Mouse (Mus musculus): Measurements from ENCODE around the gene Nacc1. TPM values are rescaled to one million over a fixed set of nuclear protein-coding genes. Genes with fewer than 3 reads are reported as not detected.

Gene Nacc1
- polyA plus RNA-seq, 1 experiment: 86.7 TPM

DNA sequence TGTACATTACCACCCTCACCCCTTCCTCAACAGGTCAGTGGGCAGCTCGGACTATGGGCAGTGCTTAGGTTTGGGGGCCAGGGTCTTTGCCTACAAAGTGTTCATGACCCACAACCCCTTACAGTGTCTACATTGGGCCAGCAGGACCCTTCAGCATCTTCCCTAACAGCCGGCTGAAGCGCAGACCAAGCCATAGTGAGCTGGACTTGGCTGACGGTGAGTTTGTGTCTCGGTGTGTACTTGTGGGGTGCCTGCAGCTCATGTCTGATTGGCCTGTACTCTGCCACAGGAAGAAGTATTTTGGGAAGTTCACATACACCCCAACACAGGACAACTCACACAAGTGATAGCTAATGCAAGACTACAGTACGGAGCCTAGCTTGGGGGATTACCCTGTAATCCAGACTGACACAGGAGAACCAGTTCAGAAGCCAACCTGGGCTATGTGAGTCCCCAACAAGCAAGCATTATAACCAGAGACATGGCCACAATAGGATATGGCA lies 15.4 kb upstream of the Nacc1 start:
- H3K4me3 ChIP-seq (ENCODE audit: insufficient read depth, low read length): no peak overlapping the region
- TF ChIP-seq POLR2A (IDR thresholded peaks at IDR 0.05; ENCODE audit: extremely low read depth, insufficient read depth, low read length) (no peak), CTCF (IDR thresholded peaks at IDR 0.05; ENCODE audit: extremely low read depth, insufficient read depth, low read length) (no peak)
- 0 out of 2 replicates have a peak, but pooled peaks cover 2% of the 10 kb centered on the region for H3K4me1 ChIP-seq (ENCODE audit: control insufficient read depth, insufficient read depth, low read length)
- H3K27ac ChIP-seq (ENCODE audit: insufficient read depth, low read length): no peak overlapping the region

DNA sequence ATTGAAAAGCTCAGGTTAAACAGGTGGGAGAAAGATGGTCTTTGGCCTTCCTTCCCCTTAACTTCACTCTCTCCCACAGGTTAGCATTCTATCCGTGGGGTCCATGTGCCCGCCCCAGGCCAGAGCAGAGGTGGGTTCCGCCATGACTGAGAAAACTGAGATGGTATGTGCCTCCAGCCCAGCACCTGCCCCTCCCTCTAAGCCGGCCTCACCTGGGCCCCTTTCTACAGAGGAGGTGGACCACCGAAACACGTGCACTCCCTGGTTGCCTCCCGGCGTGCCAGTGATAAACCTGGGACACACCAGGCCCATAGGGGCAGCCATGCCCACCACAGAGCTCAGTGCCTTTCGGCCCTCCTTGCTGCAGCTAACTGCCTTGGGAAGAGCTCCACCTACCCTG lies 14.9 kb upstream of the Nacc1 start:
- TF ChIP-seq POLR2A (IDR thresholded peaks at IDR 0.05; ENCODE audit: extremely low read depth, insufficient read depth, low read length): no peak
- no peak for TF ChIP-seq CTCF (IDR thresholded peaks at IDR 0.05; ENCODE audit: extremely low read depth, insufficient read depth, low read length)
- no peak overlapping the region for H3K27ac ChIP-seq (ENCODE audit: insufficient read depth, low read length)
- 0 out of 2 replicates have a peak, but pooled peaks cover 2% of the 10 kb centered on the region for H3K4me1 ChIP-seq (ENCODE audit: control insufficient read depth, insufficient read depth, low read length)
- H3K4me3 ChIP-seq (ENCODE audit: insufficient read depth, low read length): no peak overlapping the region

DNA sequence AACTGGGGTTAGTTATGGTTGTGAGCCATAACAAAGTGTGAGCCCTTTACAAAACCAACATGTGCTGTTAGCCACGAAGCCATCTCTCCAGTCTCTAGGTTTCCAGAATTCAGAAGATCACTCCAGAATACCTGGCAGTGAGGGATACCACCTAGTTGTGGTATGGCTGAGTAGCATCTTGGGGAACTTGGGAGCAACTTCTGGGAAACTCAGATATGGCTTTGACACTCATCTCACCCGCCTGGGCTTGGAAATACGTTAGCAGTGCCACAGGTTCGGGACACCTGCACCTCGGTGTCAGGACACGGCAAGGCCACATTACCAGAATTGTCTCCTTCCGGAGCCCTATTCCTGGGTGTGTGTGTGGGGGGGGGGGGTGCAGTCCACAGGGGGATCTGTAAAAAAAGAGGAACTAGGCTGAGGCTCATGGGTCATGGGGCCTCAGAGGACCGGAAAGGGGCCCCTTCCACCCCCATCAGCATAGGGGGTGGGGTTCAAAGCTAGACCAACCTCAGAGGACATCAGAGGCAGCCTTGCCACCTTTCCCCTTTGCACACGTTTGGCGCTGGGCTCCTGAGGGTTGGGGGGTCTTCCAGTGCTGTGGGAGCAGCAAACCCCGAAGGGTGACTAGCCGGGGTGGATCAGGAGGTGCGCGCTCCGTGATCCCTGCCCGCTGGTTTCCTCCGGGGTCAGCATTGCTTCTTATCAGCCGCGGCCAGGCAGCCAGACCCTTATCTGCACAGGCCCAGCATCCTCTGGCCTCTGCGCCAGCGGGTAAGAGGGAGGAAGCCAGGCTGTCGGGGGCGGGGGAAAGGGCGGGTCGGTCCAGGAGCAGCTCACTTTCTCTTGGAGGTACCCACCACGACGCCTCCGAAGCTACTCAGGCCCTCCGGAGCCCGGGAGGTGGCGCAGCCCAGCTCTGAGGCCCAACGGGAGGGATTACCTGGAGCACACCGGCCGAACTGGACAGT lies 13.6 kb upstream of the Nacc1 start, which contains the start of gene Lyl1:
TSS of gene Lyl1 (plus strand) at position 517 of the 971 bp plus-strand sequence.
- TF ChIP-seq POLR2A (IDR thresholded peaks at IDR 0.05; ENCODE audit: extremely low read depth, insufficient read depth, low read length): no peak
- no peak for TF ChIP-seq CTCF (IDR thresholded peaks at IDR 0.05; ENCODE audit: extremely low read depth, insufficient read depth, low read length)
- Histone ChIP-seq H3K4me1 (ENCODE audit: control insufficient read depth, insufficient read depth, low read length) (no peaks in the 10 kb centered on the region), H3K27ac (ENCODE audit: insufficient read depth, low read length) (peak within 1 kb of the TSS; percentile 64), H3K4me3 (ENCODE audit: insufficient read depth, low read length) (peak within 1 kb of the TSS; percentile 21)

DNA sequence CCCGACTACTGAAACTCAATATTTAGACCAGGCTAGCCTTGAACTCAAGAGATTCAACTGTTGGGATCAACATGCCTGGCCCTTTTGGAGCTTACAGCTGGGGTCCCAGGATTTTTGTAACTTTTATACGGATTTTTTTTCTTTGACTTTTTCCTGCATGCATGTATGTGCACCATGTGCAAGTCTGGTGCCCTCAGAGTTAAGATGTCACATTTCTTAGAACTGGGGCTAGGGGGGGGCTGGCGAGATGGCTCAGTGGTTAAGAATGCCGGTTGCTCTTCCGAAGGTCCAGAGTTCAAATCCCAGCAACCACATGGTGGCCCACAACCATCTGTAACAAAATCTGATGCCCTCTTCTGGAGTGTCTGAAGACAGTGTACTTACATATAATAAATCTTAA lies 12.9 kb upstream of the Nacc1 start:
- Histone ChIP-seq H3K27ac (ENCODE audit: insufficient read depth, low read length) (no peak overlapping the region), H3K4me3 (ENCODE audit: insufficient read depth, low read length) (no peak overlapping the region), H3K4me1 (ENCODE audit: control insufficient read depth, insufficient read depth, low read length) (no peaks in the 10 kb centered on the region)
- TF ChIP-seq POLR2A (IDR thresholded peaks at IDR 0.05; ENCODE audit: extremely low read depth, insufficient read depth, low read length) (no peak), CTCF (IDR thresholded peaks at IDR 0.05; ENCODE audit: extremely low read depth, insufficient read depth, low read length) (no peak)

DNA sequence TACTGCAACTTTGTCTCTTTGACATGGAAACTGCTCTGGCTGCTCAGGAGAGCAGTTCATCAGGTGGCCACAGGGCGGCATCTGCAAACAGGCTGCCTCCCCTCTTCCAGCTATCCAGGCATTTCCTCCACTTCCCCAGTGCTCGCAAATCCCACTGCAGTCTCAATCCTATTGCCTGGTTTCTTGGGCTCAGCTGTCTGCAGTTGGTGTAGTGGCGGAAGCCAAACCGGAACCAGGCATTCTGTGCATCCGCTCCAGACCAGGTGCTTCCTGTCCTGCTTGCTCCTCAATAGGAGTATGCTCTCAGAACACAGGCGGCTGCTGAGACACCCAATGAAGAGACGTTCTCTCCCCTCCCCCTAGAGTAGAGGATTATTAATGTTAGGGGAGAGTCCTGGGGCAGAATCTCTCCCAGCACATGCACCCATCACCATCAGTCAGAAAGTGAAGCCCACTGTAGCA lies 12.2 kb upstream of the Nacc1 start:
- Histone ChIP-seq H3K27ac (ENCODE audit: insufficient read depth, low read length) (no peak overlapping the region), H3K4me1 (ENCODE audit: control insufficient read depth, insufficient read depth, low read length) (no peaks in the 10 kb centered on the region)
- TF ChIP-seq POLR2A (IDR thresholded peaks at IDR 0.05; ENCODE audit: extremely low read depth, insufficient read depth, low read length) (no peak), CTCF (IDR thresholded peaks at IDR 0.05; ENCODE audit: extremely low read depth, insufficient read depth, low read length) (peak; percentile 66)

DNA sequence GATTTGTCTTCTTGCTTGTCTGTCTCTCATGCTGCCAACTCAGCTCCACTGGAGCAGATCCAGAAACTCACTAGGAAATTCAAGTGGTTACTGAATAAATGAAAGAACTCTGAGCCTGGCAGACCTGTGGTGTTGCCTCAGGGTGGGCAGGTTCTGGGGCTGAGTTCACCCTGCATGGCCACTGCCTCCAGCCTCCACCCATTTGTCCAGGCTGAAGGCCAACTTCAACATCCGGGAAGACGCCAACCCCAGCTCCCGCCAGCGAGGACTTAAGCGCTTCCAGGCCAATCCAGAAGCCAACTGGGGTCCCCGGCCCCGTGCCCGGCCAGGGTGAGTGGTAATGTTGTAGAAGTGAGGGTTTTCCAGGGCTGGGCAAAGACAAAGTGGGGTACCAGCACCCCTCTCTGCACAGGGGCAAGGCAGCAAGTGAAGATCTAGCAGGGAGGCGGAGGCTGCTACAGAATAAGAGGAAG lies 11.3 kb upstream of the Nacc1 start:
- H3K27ac ChIP-seq (ENCODE audit: insufficient read depth, low read length): 0 out of 2 replicates have a peak overlapping the region, but pooled peaks have one; percentile 2
- TF ChIP-seq POLR2A (IDR thresholded peaks at IDR 0.05; ENCODE audit: extremely low read depth, insufficient read depth, low read length) (no peak), CTCF (IDR thresholded peaks at IDR 0.05; ENCODE audit: extremely low read depth, insufficient read depth, low read length) (no peak)
- H3K4me1 ChIP-seq (ENCODE audit: control insufficient read depth, insufficient read depth, low read length): no peaks in the 10 kb centered on the region
- no peak overlapping the region for H3K4me3 ChIP-seq (ENCODE audit: insufficient read depth, low read length)

More for the DNA sequence above, 12.2 kb upstream of the Nacc1 start:
- no peak overlapping the region for H3K4me3 ChIP-seq (ENCODE audit: insufficient read depth, low read length)

DNA sequence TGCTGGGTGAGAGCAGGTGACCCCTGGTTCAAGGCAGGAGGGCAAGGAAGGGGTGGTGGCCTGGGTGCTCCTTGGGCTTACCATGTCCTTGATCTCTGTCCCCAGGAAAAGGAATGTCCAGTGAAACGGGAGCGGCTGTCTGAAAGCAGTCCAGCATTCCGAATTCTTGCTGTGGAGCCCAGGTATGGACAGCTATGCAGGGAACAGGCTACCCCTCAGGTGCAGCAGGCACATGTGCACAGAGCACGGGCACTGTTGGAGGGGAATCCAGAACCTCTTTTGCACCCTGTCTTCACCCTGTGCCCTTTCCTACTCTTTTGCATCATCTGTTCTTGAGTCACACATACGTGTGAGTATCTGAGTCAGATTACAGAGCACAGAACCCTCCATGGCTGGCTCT lies 10.6 kb upstream of the Nacc1 start:
- Histone ChIP-seq H3K27ac (ENCODE audit: insufficient read depth, low read length) (no peak overlapping the region), H3K4me1 (ENCODE audit: control insufficient read depth, insufficient read depth, low read length) (no peaks in the 10 kb centered on the region), H3K4me3 (ENCODE audit: insufficient read depth, low read length) (no peak overlapping the region)
- TF ChIP-seq CTCF (IDR thresholded peaks at IDR 0.05; ENCODE audit: extremely low read depth, insufficient read depth, low read length) (no peak), POLR2A (IDR thresholded peaks at IDR 0.05; ENCODE audit: extremely low read depth, insufficient read depth, low read length) (no peak)

DNA sequence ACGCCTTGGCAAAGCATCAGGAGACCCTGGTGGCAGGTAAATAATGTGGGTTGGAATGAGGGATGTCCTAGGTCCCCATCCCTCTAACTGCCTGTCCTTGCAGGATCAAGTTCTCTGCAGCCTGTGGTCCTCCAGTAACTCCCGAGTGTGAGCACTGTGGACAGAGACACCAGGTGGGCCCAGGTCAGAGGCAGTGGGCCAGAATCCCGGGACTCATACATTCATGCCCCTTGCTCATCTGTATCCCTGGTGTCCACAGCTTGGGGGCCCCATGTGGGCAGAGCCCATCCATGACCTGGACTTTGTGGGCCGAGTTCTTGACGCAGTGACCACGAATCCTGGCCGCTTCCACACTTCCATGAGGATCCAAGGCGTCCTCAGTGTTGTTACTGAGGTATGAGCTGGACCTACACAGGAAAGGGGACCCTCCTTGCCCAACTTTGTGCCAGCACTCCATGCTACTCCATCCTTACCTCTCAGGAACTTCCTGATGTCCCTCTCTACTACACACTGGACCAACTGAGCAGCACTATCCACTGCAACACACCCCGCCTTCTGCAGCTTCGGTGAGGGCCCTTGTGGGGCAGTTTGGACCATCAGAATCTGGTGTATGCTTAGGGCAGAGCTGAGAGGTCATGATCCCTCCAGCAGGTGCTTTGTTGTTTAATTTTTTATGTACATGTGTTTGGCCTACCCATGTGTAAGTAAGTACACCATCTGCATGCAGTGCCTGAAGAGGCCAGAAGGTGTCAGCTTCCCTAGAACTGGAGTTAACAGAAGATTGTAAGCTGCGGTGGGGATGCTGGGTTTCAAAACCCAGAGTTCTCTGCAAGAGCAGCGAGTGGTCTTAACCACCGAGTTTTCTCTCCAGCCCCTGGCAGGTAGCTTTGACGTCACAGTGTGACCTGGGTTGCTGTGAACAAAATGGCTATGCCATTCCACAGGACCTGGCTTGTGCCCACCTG lies 9.8 kb upstream of the Nacc1 start:
- Histone ChIP-seq H3K4me3 (ENCODE audit: insufficient read depth, low read length) (no peak overlapping the region), H3K4me1 (ENCODE audit: control insufficient read depth, insufficient read depth, low read length) (no peaks in the 10 kb centered on the region), H3K27ac (ENCODE audit: insufficient read depth, low read length) (no peak overlapping the region)
- TF ChIP-seq CTCF (IDR thresholded peaks at IDR 0.05; ENCODE audit: extremely low read depth, insufficient read depth, low read length) (peak; percentile 52), POLR2A (IDR thresholded peaks at IDR 0.05; ENCODE audit: extremely low read depth, insufficient read depth, low read length) (no peak)

DNA sequence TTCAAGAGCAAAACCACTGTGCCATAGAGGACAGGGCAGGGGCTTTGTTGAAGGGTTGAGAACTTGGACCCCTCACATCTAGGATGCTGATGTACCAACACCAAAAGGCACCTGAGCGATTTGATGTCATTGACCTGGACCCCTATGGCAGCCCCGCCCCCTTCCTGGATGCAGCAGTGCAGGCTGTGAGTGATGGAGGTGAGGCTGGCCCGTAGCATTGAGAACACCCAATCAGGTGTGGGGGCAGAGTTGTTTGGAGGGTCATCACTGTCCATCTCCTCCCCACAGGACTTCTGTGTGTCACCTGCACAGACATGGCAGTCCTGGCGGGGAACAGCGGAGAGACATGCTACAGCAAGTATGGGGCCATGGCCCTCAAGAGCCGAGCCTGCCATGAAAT lies 7.5 kb upstream of the Nacc1 start:
- Histone ChIP-seq H3K4me1 (ENCODE audit: control insufficient read depth, insufficient read depth, low read length) (no peaks in the 10 kb centered on the region), H3K4me3 (ENCODE audit: insufficient read depth, low read length) (no peak overlapping the region), H3K27ac (ENCODE audit: insufficient read depth, low read length) (no peak overlapping the region)
- TF ChIP-seq CTCF (IDR thresholded peaks at IDR 0.05; ENCODE audit: extremely low read depth, insufficient read depth, low read length) (no peak), POLR2A (IDR thresholded peaks at IDR 0.05; ENCODE audit: extremely low read depth, insufficient read depth, low read length) (no peak)

All from cortical plate, adult 2 months (tissue).